Mouse (Mus musculus) C2C12 (cell line): ENCODE measurements around the gene Wdr73.

Experiments used
- CEBPB ChIP-seq: IDR thresholded peaks from one replicate; pipeline ENCODE4 v1.6.1; 2011; ENCODE audit warnings: low read depth, mild to moderate bottlenecking, control low read depth, moderate library complexity
- CTCF ChIP-seq: IDR thresholded peaks from one replicate; pipeline ENCODE4 v1.5.1; 2011; ENCODE audit not compliant: control insufficient read depth, insufficient read depth, insufficient read length
- MYOG ChIP-seq: IDR thresholded peaks from one replicate; pipeline ENCODE4 v1.6.1; 2011; ENCODE audit not compliant: control insufficient read depth, insufficient read length; ENCODE audit errors: extremely low read depth

GRCm38 (mm10) chr7:80947445-80948350, 46.6 kb upstream of the Wdr73 start, which contains the start of gene Sec11a:
- TF ChIP-seq MYOG (no peak), CEBPB (no peak), CTCF (no peak)
